Mouse (Mus musculus): ENCODE measurements around the gene Agrp.

- no peak for TF ChIP-seq CTCF (conservative IDR thresholded peaks at IDR 0.05; ENCODE audit: low read length)
- no peak for TF ChIP-seq NANOG (IDR thresholded peaks at IDR 0.05; ENCODE audit: borderline replicate concordance, low read length)
- no peak for TF ChIP-seq POU5F1 (IDR thresholded peaks at IDR 0.05; ENCODE audit: borderline replicate concordance, low read length)
Observed at GRCm38 (mm10) chr8:105537011-105537677, 100.0 kb downstream of the Agrp start.

Measured in E14TG2a.4 (cell line).